Mouse (Mus musculus) cortical plate, adult 2 months (tissue): ENCODE data around the gene Zar1. TPM values are rescaled to one million over a fixed set of nuclear protein-coding genes. Genes with fewer than 3 reads are reported as not detected.
A peak's percentile ranks its signal among the peaks of the same experiment; 100 is the strongest.
"Not testable (repeated sequence)": the region's sequence is repeated elsewhere in the genome, so short reads cannot be mapped to it uniquely, and the experiment has no call there.

Experiments used
- H3K27ac ChIP-seq: fragments of 200-500 bp; 2 replicates; pipeline ENCODE4 v1.5.1; 2012; ENCODE audit warnings: low read length, control low read depth, inconsistent platforms; ENCODE audit not compliant: insufficient read depth
- H3K4me1 ChIP-seq: fragments of 200-500 bp; 2 replicates; pipeline ENCODE4 v1.6.1; 2011; ENCODE audit warnings: low read length; ENCODE audit not compliant: control insufficient read depth, insufficient read depth
- H3K4me3 ChIP-seq: fragments of 200-500 bp; 2 replicates; pipeline ENCODE4 v1.5.1; 2011; ENCODE audit warnings: mild to moderate bottlenecking, low read length, control low read depth; ENCODE audit not compliant: insufficient read depth
- CTCF ChIP-seq: fragments of 200-500 bp; IDR thresholded peaks from 2 replicates; pipeline ENCODE4 v1.5.1; 2011; ENCODE audit warnings: mild to moderate bottlenecking, control low read depth, low read length; ENCODE audit not compliant: insufficient read depth; ENCODE audit errors: extremely low read depth
- POLR2A ChIP-seq: fragments of 200-500 bp; IDR thresholded peaks from 2 replicates; pipeline ENCODE4 v1.6.1; 2011; ENCODE audit warnings: mild to moderate bottlenecking, low read length, control low read depth; ENCODE audit not compliant: insufficient read depth; ENCODE audit errors: extremely low read depth
- polyA plus RNA-seq: library from polyadenylated mRNA; depleted of rRNA; stranded (reverse); fragments of >200 nt; gene quantifications from 2 replicates; pipeline ENCODE4 v1.2.3, GENCODE M21; 2012; rRNA removed

Zar1 gene
- polyA plus RNA-seq, 1 experiment, result 0.15 TPM

DNA sequence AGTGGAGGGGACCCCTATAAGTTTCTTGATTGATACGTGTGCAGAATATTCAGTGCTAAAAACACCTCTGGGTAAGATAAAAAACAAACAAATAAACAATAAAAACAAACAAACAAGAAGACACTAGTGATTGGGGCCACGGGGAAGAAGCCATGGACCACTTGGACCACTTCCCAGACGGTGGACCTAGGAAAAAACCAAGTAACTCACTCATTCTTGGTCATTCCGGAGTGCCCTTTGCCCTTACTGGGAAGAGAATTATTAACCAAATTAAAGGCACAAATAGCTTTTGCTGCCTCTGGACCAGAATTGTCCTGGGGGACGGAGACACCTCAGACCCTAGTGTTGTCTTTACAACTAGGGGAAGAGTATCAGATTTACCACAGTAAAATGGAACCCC lies 15.4 kb downstream of the Zar1 start:
- TF ChIP-seq POLR2A, result no peak
- TF ChIP-seq CTCF, result no peak

DNA sequence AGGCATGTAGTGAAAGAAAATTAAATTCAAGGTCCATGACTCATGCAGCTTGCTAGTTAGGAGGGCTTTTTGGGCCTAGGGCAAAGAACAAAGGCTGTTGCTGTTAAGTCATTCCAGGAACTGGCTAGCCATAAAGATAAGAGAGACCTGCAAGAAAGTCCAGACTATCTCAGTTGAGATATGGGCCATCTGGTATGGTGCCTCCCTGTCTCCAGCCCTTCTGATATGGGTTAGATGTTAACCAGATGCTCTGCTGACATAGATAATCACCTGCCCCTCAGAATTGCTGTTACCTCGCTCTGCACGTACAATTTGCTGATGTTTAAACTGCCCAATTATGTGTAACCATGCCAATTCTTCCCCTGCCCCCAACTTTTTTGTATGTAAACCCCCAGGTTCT lies 17.9 kb downstream of the Zar1 start:
- H3K27ac ChIP-seq, H3K4me3 ChIP-seq, H3K4me1 ChIP-seq: not testable (repeated sequence)

More for the DNA sequence above, 15.4 kb downstream of the Zar1 start:
- H3K4me3 ChIP-seq, result no peak overlapping the region
- no peak overlapping the region for H3K27ac ChIP-seq
- no peaks in the 10 kb centered on the region for H3K4me1 ChIP-seq

DNA sequence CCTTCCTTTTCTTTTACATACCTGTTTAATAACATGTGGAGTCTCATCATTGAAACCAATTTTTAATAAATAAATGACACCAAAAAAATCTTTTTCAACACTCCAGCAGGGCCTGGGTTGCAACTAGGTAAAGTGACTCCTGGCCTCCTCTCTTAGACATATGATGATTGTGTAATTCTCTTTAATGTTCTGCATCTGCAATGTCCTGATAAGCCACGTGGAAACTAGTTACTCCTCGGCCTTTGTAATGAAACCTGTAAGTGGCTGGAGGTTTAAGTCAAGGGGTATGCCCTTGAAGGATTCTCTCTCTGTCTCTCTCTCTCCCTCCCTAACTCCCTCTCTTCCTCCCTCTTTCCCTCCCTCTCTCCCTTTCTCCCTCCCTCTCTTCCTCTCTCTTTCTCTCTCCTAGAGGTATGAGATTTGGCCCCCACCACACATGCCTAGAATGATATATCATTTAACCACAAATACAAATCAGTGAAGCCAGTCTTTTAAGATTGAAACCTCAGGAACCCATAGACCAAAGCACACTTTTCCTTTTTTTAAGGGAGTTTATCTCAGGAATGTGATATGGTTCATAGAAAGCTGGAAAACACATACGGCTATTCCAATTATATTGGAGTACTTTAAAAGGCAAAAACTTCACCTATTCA lies 20.0 kb downstream of the Zar1 start:
- Histone ChIP-seq H3K27ac (no peak overlapping the region), H3K4me1 (peaks cover 2% of the 10 kb centered on the region; the same call in 1 of the 2 replicates), H3K4me3 (no peak overlapping the region)
- TF ChIP-seq POLR2A, result no peak
- TF ChIP-seq CTCF, result no peak

DNA sequence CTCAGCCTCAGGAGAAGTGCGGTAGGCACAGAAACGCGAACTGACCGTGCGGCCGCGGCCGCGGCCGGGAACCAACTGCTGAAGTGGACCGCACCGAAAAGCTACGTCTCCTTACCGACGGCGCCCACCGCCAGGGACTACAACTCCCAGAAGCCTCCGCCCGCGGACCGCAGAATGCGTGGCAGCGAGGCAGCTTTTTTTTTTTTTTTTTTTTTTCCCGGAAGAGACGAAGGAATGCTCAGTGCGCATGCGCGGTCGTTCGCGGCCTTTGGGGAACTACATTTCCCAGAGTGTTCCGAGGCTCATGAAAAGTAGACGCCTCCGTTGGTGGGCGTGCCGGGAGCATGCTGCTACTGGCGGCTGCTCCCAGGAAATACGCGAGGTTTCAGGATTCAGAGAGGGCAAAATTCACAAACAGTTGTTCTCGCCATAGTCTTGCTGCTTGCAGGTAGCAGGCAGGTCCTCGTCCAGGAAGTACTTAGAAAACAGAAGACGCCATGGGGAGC lies 21.5 kb downstream of the Zar1 start, which contains the start of gene Nfxl1:
Gene Nfxl1, minus strand, starts transcription at position 141 of the 506 bp plus-strand sequence.
- TF ChIP-seq POLR2A, result peak; percentile 80
- no peak for TF ChIP-seq CTCF
- Histone ChIP-seq H3K27ac (no peak within 1 kb of the TSS), H3K4me3 (peak within 1 kb of the TSS; percentile 59), H3K4me1 (peaks cover 2% of the 10 kb centered on the region; the same call in 1 of the 2 replicates)

DNA sequence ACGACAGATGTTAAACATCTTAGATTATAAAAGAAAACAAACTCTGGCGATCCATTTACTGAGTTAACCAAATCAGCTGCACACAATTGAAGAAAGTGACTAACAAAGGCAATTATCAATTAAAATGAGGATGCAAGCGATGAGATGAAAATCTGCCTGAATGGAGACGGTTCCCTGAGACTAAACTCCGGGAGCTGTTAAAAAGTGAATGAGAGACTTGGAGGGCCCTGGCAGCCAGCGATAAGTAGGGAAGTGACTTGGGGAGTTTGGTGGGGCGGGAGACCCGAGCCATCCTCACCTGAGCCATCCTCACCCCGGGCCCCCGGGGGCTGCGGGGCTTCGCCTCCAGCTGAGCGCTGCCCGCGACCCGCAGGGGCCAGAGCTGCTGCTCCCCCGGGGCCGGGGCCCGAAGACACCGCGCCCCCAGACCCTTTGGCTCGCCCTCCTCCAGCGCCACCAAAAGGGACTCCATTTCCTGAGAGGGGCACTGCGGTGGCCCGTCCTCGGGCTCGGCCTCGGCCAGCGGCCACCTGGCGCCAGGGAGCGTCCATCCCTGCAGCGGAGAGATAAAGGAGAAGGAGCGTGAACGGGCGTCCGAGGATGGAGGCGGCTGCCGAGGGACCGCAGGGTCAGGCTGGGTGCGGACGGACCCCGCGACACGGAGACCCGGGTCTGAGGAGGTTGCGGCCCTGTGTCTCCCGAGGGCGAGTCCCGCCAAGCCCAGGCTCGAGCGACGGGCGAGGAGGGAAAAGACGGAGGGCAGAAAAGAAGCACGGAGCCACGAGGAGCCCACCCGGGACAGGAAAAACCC lies 22.1 kb downstream of the Zar1 start:
- Histone ChIP-seq H3K4me3 (peak overlapping the region; percentile 59), H3K4me1 (peaks cover 2% of the 10 kb centered on the region; the same call in 1 of the 2 replicates), H3K27ac (no peak overlapping the region)
- TF ChIP-seq POLR2A (no peak), CTCF (no peak)

DNA sequence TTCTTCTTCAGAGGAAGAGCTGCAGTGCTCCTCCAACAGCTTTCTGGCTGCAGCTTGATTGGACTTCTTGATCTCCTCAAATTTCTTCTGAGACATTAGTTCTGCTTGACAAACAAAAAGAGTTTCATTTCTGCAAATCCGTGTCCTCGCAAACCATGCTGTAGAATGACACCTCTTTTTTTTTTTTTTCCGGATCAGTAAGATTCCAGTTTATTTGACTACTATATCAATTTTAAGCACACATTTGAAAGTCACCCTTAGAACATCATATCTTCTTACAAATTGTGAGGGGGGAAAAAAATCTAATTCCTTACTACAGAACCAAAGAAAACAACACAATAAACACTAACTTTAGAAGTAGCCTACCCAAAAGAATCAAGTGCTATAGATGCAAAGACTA lies 24.8 kb downstream of the Zar1 start:
- no peak for TF ChIP-seq POLR2A
- no peak for TF ChIP-seq CTCF
- Histone ChIP-seq H3K4me3 (no peak overlapping the region), H3K27ac (no peak overlapping the region), H3K4me1 (peaks cover 2% of the 10 kb centered on the region; the same call in 1 of the 2 replicates)

DNA sequence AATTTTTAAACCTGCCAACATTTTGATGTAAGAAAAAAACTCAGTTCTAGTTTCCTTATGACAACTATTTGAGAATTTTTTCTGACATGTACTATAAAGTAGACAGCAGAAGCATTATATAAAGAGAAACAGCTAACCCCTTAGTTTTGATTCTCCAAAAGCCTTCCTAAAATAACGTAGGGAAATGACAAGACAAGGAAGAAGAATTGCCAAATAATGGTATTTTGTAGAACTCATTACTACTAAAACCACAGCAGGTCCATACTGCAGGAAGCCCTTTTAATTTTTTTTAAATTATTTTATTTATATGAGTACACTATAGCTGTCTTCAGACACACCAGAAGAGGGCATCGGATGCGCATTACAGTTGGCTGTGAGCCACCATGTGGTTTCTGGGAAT lies 29.8 kb downstream of the Zar1 start:
- Histone ChIP-seq H3K4me1 (peaks cover 2% of the 10 kb centered on the region; the same call in 1 of the 2 replicates), H3K27ac (no peak overlapping the region), H3K4me3 (no peak overlapping the region)
- TF ChIP-seq CTCF, result no peak
- no peak for TF ChIP-seq POLR2A

DNA sequence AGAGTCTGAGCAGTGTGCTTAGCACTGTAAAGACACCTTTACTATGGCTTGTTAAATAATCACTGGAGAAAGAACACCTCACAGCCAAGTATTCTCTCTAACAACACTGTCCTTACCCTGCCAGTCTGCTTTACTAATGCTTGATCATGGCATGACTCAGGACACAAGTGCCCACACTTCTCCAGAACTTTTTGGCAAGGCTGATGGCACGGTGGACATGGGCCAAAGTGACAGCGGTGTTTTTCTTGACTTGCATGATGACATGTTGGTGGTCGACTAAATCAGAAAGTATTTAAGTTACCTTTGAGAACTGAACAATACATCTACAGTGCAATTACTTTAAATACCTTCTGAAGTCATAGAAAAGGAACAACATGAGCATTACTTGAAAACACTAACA lies 52.2 kb downstream of the Zar1 start:
- TF ChIP-seq POLR2A (no peak), CTCF (no peak)
- Histone ChIP-seq H3K4me1 (no peaks in the 10 kb centered on the region), H3K27ac (no peak overlapping the region), H3K4me3 (no peak overlapping the region)

Other genes with a start within 250 kb of the Zar1 start
- gene Corin, start 76.8 kb downstream of the Zar1 start, polyA plus RNA-seq, result 0.13 and 0.17 TPM in 2 replicates
- gene Nfxl1, start 21.6 kb downstream of the Zar1 start, polyA plus RNA-seq, result 7.5 and 7.7 TPM in 2 replicates
- gene Gm5868, start 6.3 kb upstream of the Zar1 start, polyA plus RNA-seq, result not detected in 2 replicates
- gene Cnga1, start 63.0 kb upstream of the Zar1 start, polyA plus RNA-seq, result not detected in 2 replicates
- gene Nipal1, start 66.5 kb upstream of the Zar1 start, polyA plus RNA-seq, result not detected in 2 replicates
- 0.13 and 0.21 TPM in 2 replicates for gene Txk, start 171.5 kb upstream of the Zar1 start, polyA plus RNA-seq